Mouse (Mus musculus): Measurements from ENCODE around the gene Bcat1.

DNA sequence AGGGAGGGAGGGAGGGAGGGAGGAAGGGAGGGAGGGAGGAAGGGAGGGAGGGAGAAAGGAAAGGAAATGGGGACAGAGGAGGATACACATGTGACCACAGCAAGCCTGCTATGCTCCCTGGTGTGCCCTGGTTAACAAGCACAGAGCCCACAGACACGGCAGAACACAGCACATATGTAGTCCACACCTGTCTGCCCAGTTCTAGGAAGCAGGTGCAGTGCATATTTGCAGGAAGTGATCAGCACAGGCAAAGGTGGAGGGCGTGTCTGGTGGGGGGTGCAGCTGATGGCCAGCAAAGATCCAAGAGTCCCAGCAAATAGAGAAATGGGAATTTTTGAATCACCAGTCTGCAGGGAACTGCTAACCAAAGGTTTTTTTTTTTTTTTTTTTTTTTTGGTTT is 23.3 kb downstream of the Bcat1 start:
- no peak for TF ChIP-seq CTCF (IDR thresholded peaks at IDR 0.05; ENCODE audit: extremely low read depth, insufficient read depth, low read length)
- no peak for TF ChIP-seq POLR2A (IDR thresholded peaks at IDR 0.05; ENCODE audit: extremely low read depth, insufficient read depth, low read length)

All from cortical plate, adult 2 months (tissue).